Mouse (Mus musculus) granulocyte monocyte progenitor cell, adult 5-6 weeks (primary cell): Measurements from ENCODE around the gene Olfr303. TPM values are rescaled to one million over a fixed set of nuclear protein-coding genes. Genes with fewer than 3 reads are reported as not detected.
"Not testable (repeated sequence)": the region's sequence is repeated elsewhere in the genome, so short reads cannot be mapped to it uniquely, and the experiment has no call there.

ENCODE experiments used
- ATAC-seq: replicated peaks from 2 replicates; pipeline ENCODE4 v1.8.0; 2016; ENCODE audit warnings: mild to moderate bottlenecking, moderate TSS enrichment, inconsistent platforms; ENCODE audit not compliant: poor library complexity, severe bottlenecking
- total RNA-seq, 2 experiments: library from RNA; stranded (forward) in 1 of 2; stranded (reverse) in 1 of 2; fragments of 200-712, 200-1000 nt in 1 of 2; fragments of >200 nt in 1 of 2; fragmentation: Nextera tagmentation in 1 of 2; gene quantifications; 2 replicates each; pipeline ENCODE4 v1.2.3; 2014 to 2017

Gene Olfr303
- total RNA-seq (2014; fragmentation: Nextera tagmentation) (not detected in 2 replicates), total RNA-seq (2017) (not detected in 2 replicates)

DNA sequence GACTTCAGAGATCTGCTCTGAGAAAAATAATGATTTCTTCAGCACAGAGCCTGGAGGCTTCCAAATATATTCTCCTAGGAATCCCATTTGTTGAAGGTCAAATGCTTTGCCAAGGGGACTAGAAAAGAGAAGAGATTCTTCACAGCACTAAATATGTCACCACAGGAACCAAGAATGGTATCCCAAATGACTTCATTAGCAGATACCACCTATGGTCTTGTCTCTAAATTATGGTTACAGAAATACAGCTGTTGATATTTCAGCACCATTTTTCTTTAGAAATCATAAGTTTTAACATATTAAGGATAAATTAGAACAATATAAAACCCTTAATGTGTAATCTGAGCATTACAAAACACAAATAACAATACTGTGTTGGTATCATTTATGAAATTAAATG, at the start of gene Olfr303:
Gene Olfr303, minus strand, starts transcription at position 101 of the 400 bp plus-strand sequence.
- no peak for ATAC-seq

DNA sequence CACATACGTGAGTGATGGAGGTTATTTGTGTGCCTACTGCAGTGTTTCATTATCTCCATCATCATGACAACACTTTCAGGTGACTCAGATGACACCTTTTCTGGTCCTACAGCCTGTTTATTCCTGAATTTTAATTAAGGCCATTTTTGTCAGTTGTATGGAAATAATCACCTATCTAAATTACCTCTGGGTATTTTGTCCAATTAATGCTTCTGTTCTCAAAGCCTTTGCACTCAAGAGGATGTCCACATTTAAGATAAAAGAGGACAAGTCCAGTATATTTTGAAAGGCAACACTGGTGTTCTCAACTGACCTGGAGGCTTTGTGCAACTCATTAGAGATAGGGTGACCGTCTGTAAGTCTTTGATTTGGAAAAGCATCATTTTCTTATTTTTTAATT, 6.0 kb upstream of the Olfr303 start, which contains the start of gene Olfr301:
Gene Olfr301, plus strand, starts transcription at position 301 of the 400 bp plus-strand sequence.
- no peak for ATAC-seq

DNA sequence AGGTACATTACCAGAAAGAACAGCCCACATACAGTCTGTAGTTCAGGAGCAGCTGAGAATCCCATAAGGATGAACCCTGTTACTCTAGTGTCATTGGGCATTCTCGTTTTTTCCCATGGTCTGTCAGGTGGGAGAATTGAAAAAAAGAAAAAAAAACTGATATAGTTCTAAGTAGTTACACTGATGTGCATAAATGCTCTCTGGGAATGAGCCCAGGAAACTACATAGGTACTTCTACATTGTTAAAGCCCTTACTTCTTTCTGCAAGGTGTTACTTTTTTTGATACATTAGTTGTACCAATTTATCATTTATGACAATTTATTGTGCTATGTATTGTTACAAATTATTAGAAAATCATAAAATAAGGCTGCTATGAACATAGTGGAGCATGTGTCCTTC, 11.0 kb downstream of the Olfr303 start, which contains the start of gene Olfr304:
Gene Olfr304, minus strand, starts transcription at position 101 of the 400 bp plus-strand sequence.
- no peak for ATAC-seq

DNA sequence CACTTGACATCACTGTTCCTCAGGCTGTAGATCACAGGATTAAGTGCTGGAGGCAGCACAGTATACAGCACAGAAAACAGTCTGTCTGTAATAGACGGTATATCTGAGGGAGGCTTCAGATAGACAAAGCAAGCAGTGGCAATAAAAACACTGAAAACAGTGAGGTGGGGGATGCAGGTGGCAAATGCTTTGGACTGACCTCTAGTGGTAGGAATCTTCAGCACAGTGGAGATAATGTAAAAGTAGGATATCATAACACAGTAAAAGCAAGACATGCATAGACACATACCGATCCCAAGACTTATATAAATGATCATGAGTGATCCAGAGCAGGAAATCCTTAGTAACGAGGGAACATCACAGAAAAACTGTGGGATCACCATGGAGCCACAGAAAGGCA, 11.8 kb downstream of the Olfr303 start:
- no peak for ATAC-seq

DNA sequence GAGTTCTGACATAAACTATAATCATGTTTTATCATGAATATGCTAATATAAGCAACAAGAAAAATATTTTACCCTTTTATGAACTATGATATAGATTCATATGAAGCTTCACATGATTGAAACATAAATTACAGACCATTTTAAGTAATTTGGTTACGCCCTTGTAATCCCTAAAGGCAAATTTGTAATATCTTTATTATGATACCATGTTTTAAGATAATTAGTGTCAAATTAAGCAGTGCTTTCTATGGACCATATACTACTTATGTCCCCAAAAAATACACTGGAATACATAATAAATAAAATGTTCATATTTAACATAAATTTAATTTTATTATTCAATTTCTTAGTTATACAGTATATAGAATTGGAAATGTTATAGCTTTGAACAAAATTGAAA, 30.8 kb downstream of the Olfr303 start, which contains the start of gene Olfr305:
Gene Olfr305, minus strand, starts transcription at position 101 of the 400 bp plus-strand sequence.
- no peak for ATAC-seq

DNA sequence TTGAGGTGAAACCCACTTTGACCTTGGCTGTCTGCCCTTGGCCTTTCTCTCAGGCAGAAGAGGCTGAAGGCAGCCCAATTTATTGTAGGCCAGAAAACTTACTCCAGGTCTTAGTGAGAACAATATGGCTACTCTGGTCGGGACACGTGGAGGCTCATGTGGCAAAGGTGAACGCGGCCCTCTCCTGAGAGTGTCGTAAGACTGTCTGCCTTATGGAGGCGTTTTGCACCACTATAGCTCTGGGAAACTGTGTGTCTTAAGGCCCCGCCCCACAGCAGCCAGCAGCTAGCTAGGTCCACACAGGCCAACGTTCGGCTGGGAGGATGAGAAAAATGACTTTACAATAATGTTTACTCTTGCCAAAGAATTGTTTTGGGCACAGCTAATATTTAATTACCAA, 51.3 kb downstream of the Olfr303 start:
- not testable (repeated sequence) for ATAC-seq

DNA sequence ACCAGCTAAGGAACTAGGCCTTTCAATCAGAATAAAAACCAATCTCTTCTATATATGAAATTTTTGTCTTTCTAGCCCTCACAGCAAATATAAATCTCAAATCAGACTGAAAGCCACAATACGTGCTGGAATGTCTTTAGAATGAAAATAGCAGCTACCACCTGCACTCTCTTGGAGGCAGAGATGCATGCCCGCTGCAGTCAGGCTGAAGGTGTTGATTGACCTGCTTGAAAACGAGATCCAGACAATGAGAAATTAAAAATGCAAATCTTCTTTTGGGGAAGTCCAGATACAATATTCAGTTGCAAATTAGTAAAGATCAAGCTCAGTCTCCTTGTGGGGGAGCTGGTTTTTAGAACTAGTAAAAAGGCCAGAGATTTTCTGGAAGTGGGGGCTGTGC, 53.3 kb downstream of the Olfr303 start:
- no peak for ATAC-seq

DNA sequence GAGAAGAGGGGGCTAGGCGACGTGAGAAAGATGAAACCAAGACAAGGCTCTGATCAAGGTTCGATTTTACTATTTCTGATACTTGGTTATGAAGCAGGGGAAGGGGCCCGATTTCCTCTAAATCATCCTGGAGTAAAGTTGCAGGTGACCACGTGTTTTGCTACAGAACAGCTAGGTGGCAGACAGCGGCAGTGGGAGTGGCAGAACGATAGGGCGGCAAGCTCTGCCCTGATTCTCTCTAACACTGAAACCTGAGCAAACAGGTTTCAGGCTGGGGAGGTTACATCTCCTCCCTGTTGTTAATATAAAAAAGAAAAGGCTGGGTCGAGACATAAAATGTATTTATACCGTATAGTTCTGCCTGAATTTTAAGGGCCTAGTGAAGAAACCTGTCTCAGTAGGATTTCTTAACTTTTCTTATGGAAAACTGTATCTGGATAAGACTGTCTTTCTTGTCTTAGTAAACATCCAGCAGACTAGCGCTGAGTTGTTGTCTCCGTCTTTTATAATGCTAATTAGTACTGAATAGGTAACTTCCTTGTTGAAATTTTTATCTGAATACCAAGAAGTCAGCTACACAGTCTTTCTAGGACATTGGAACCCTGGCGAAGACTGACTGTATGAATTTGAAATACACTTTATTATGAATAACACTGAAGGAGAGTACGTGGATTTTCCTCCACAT, 54.6 kb downstream of the Olfr303 start:
- no peak for ATAC-seq

Other genes starting within 250 kb of the Olfr303 start
- gene Vmn2r75, start 226.0 kb downstream of the Olfr303 start, total RNA-seq (2014; fragmentation: Nextera tagmentation), result not detected in 2 replicates
- gene Vmn2r75, start 226.0 kb downstream of the Olfr303 start, total RNA-seq (2017), result not detected in 2 replicates
- not detected in 2 replicates for gene Vmn2r76, start 151.5 kb downstream of the Olfr303 start, total RNA-seq (2014; fragmentation: Nextera tagmentation)
- gene Vmn2r76, start 151.5 kb downstream of the Olfr303 start, total RNA-seq (2017), result not detected in 2 replicates
- gene Olfr310, start 120.6 kb downstream of the Olfr303 start, total RNA-seq (2014; fragmentation: Nextera tagmentation), result not detected in 2 replicates
- not detected in 2 replicates for gene Olfr310, start 120.6 kb downstream of the Olfr303 start, total RNA-seq (2017)
- gene Olfr309, start 84.1 kb downstream of the Olfr303 start, total RNA-seq (2014; fragmentation: Nextera tagmentation), result not detected in 2 replicates
- not detected in 2 replicates for gene Olfr309, start 84.1 kb downstream of the Olfr303 start, total RNA-seq (2017)
- not detected in 2 replicates for gene Olfr308, start 72.2 kb downstream of the Olfr303 start, total RNA-seq (2014; fragmentation: Nextera tagmentation)
- not detected in 2 replicates for gene Olfr308, start 72.2 kb downstream of the Olfr303 start, total RNA-seq (2017)
- not detected in 2 replicates for gene Olfr307, start 60.2 kb downstream of the Olfr303 start, total RNA-seq (2014; fragmentation: Nextera tagmentation)
- gene Olfr307, start 60.2 kb downstream of the Olfr303 start, total RNA-seq (2017), result not detected in 2 replicates
- not detected in 2 replicates for gene Olfr305, start 30.9 kb downstream of the Olfr303 start, total RNA-seq (2014; fragmentation: Nextera tagmentation)
- not detected in 2 replicates for gene Olfr305, start 30.9 kb downstream of the Olfr303 start, total RNA-seq (2017)
- not detected in 2 replicates for gene Olfr304, start 11.1 kb downstream of the Olfr303 start, total RNA-seq (2014; fragmentation: Nextera tagmentation)
- not detected in 2 replicates for gene Olfr304, start 11.1 kb downstream of the Olfr303 start, total RNA-seq (2017)
- gene Olfr301, start 6.1 kb upstream of the Olfr303 start, total RNA-seq (2014; fragmentation: Nextera tagmentation), result not detected in 2 replicates
- gene Olfr301, start 6.1 kb upstream of the Olfr303 start, total RNA-seq (2017), result not detected in 2 replicates
- gene Olfr299, start 62.1 kb upstream of the Olfr303 start, total RNA-seq (2014; fragmentation: Nextera tagmentation), result not detected in 2 replicates
- gene Olfr299, start 62.1 kb upstream of the Olfr303 start, total RNA-seq (2017), result not detected in 2 replicates
- not detected in 2 replicates for gene Olfr298, start 94.7 kb upstream of the Olfr303 start, total RNA-seq (2014; fragmentation: Nextera tagmentation)
- not detected in 2 replicates for gene Olfr298, start 94.7 kb upstream of the Olfr303 start, total RNA-seq (2017)
- not detected in 2 replicates for gene Olfr297, start 122.2 kb upstream of the Olfr303 start, total RNA-seq (2014; fragmentation: Nextera tagmentation)
- not detected in 2 replicates for gene Olfr297, start 122.2 kb upstream of the Olfr303 start, total RNA-seq (2017)
- not detected in 2 replicates for gene Olfr295, start 186.1 kb upstream of the Olfr303 start, total RNA-seq (2014; fragmentation: Nextera tagmentation)
- not detected in 2 replicates for gene Olfr295, start 186.1 kb upstream of the Olfr303 start, total RNA-seq (2017)
- not detected in 2 replicates for gene Olfr294, start 218.9 kb upstream of the Olfr303 start, total RNA-seq (2014; fragmentation: Nextera tagmentation)
- gene Olfr294, start 218.9 kb upstream of the Olfr303 start, total RNA-seq (2017), result not detected in 2 replicates